Mouse (Mus musculus): ENCODE measurements at regions not wholly inside any gene's neighbourhood (a gene's known extent, or its start where the extent isn't known, plus 50 kb on each side); places are given as distances from the start of the nearest gene placed in this dataset.

DNA sequence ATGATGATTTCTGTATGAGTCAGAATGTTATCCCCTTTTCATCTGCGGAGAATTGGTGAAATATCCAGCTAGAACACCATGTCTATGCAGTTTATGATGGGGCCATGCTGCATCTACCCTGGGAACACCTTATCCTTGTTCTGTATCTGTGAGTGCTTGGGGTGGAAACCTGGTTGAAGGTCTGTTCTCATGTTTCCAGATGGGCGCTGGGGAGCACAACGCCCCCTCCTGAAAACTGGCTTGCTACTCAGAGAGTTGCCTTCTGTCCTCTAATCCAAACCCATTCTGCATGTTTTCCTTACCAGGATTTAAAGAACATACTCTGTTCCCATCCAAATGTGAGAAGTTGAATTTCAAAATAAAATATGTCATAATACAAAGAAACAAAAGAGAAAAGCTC lies 1239.5 kb upstream of the Zeb2 start:
- TF ChIP-seq EP300 (IDR thresholded peaks at IDR 0.05; ENCODE audit: low read depth): no peak
- TF ChIP-seq CTCF (IDR thresholded peaks at IDR 0.05; ENCODE audit: low read depth): no peak
- no peaks in the 10 kb centered on the region for H3K36me3 ChIP-seq (replicated peaks; ENCODE audit: control insufficient read depth, insufficient read depth, low read length)
- no peak for DNase-seq (ENCODE audit: low spot score)
- H3K27ac ChIP-seq (ENCODE audit: low read depth): no peak overlapping the region
- no peak overlapping the region for H3K9ac ChIP-seq (replicated peaks; ENCODE audit: low read depth, low read length)
- H3K4me1 ChIP-seq (ENCODE audit: control insufficient read depth, insufficient read depth): no peaks in the 10 kb centered on the region
- 83% methylated on average over 3 of the region's 3 CpGs for WGBS
- ATAC-seq (ENCODE audit: insufficient read depth, low read depth): no peak
- no peaks in the 10 kb centered on the region for H3K9me3 ChIP-seq (replicated peaks; ENCODE audit: control insufficient read depth, low read length)
- H3K27me3 ChIP-seq (ENCODE audit: control insufficient read depth, insufficient read depth, low read length): no peaks in the 10 kb centered on the region
- no peak overlapping the region for H3K4me3 ChIP-seq (ENCODE audit: low read depth, low read length)
- no peak overlapping the region for H3K4me2 ChIP-seq (ENCODE audit: low read depth, low read length)

DNA sequence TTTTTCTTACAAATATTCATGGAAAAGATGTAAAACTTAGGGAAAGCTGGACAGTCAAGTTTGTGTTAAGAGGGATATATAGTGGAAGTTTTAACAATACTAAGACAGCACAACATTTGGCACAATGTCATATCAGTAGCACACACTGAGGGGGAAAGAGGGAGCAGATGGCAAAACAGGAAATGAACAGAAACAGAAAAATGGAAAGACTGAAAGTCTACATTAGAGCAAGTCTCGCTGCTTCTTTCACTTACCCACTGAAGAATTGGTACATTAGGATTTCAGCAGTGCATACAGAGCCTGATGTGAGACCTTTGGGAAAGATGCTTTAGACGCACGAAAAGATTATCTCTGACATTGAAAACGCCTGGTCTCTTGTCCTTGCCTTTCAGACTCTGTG lies 1223.5 kb upstream of the Zeb2 start:
- no peaks in the 10 kb centered on the region for H3K9me3 ChIP-seq (replicated peaks; ENCODE audit: control insufficient read depth, low read length)
- no peaks in the 10 kb centered on the region for H3K4me1 ChIP-seq (ENCODE audit: control insufficient read depth, insufficient read depth)
- TF ChIP-seq EP300 (IDR thresholded peaks at IDR 0.05; ENCODE audit: low read depth): no peak
- no peak for TF ChIP-seq CTCF (IDR thresholded peaks at IDR 0.05; ENCODE audit: low read depth)
- WGBS: 66% methylated on average over 4 of the region's 4 CpGs
- DNase-seq (ENCODE audit: low spot score) (no peak), ATAC-seq (ENCODE audit: insufficient read depth, low read depth) (no peak)
- H3K27me3 ChIP-seq (ENCODE audit: control insufficient read depth, insufficient read depth, low read length): no peaks in the 10 kb centered on the region
- H3K4me3 ChIP-seq (ENCODE audit: low read depth, low read length): no peak overlapping the region
- no peaks in the 10 kb centered on the region for H3K36me3 ChIP-seq (replicated peaks; ENCODE audit: control insufficient read depth, insufficient read depth, low read length)
- no peak overlapping the region for H3K9ac ChIP-seq (replicated peaks; ENCODE audit: low read depth, low read length)
- no peak overlapping the region for H3K27ac ChIP-seq (ENCODE audit: low read depth)
- H3K4me2 ChIP-seq (ENCODE audit: low read depth, low read length): no peak overlapping the region

DNA sequence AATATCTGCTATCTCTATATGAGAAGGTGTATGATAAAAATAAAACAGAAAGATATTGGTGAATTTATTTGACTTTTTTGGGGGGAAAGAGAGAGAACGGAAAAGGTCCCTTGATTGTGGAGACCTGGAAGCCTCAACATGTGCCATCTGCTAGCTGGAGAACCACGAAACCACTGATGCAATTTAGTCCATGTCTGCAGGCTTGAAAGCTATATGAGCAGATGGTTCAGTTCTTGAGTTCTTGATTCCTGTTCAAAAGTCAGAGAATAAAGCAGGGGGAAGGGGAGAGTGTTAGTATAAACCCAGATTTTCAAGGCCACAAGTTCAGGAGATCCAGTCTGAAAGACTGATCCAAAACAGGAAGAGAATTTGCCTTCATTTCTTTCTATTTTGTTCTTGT lies 1199.5 kb upstream of the Zeb2 start:
- Histone ChIP-seq H3K9me3 (replicated peaks; ENCODE audit: control insufficient read depth, low read length) (no peaks in the 10 kb centered on the region), H3K4me2 (ENCODE audit: low read depth, low read length) (no peak overlapping the region), H3K27ac (ENCODE audit: low read depth) (no peak overlapping the region), H3K27me3 (ENCODE audit: control insufficient read depth, insufficient read depth, low read length) (no peaks in the 10 kb centered on the region), H3K4me1 (ENCODE audit: control insufficient read depth, insufficient read depth) (no peaks in the 10 kb centered on the region), H3K9ac (replicated peaks; ENCODE audit: low read depth, low read length) (no peak overlapping the region), H3K36me3 (replicated peaks; ENCODE audit: control insufficient read depth, insufficient read depth, low read length) (no peaks in the 10 kb centered on the region), H3K4me3 (ENCODE audit: low read depth, low read length) (no peak overlapping the region)
- 64% methylated on average over 2 of the region's 2 CpGs for WGBS
- no peak for DNase-seq (ENCODE audit: low spot score)
- TF ChIP-seq CTCF (IDR thresholded peaks at IDR 0.05; ENCODE audit: low read depth) (no peak), EP300 (IDR thresholded peaks at IDR 0.05; ENCODE audit: low read depth) (no peak)
- no peak for ATAC-seq (ENCODE audit: insufficient read depth, low read depth)

DNA sequence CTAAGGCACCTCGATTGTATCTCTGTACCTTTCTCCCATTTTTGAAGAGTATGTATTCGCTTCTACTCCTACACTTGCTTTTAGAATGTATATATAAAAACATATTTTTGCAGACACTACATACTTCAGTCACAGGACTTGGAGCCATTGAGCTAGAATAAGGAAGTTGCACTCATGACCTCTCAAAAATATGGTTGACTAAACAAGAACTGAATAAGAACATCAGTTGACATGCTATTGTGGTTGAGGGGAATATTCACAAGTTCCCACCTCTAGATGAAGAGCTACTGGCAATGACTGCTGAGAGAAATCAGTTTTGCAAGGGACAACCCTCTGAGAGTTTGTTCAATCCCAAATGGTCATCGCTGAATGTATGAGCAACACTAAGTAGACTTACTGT lies 1198.0 kb upstream of the Zeb2 start:
- no peak overlapping the region for H3K4me3 ChIP-seq (ENCODE audit: low read depth, low read length)
- H3K4me1 ChIP-seq (ENCODE audit: control insufficient read depth, insufficient read depth): no peaks in the 10 kb centered on the region
- DNase-seq (ENCODE audit: low spot score) (no peak), ATAC-seq (ENCODE audit: insufficient read depth, low read depth) (no peak)
- no peaks in the 10 kb centered on the region for H3K27me3 ChIP-seq (ENCODE audit: control insufficient read depth, insufficient read depth, low read length)
- WGBS: 72% methylated on average over 3 of the region's 3 CpGs
- H3K4me2 ChIP-seq (ENCODE audit: low read depth, low read length): no peak overlapping the region
- no peaks in the 10 kb centered on the region for H3K36me3 ChIP-seq (replicated peaks; ENCODE audit: control insufficient read depth, insufficient read depth, low read length)
- H3K27ac ChIP-seq (ENCODE audit: low read depth): no peak overlapping the region
- H3K9ac ChIP-seq (replicated peaks; ENCODE audit: low read depth, low read length): no peak overlapping the region
- H3K9me3 ChIP-seq (replicated peaks; ENCODE audit: control insufficient read depth, low read length): no peaks in the 10 kb centered on the region
- no peak for TF ChIP-seq CTCF (IDR thresholded peaks at IDR 0.05; ENCODE audit: low read depth)
- no peak for TF ChIP-seq EP300 (IDR thresholded peaks at IDR 0.05; ENCODE audit: low read depth)

DNA sequence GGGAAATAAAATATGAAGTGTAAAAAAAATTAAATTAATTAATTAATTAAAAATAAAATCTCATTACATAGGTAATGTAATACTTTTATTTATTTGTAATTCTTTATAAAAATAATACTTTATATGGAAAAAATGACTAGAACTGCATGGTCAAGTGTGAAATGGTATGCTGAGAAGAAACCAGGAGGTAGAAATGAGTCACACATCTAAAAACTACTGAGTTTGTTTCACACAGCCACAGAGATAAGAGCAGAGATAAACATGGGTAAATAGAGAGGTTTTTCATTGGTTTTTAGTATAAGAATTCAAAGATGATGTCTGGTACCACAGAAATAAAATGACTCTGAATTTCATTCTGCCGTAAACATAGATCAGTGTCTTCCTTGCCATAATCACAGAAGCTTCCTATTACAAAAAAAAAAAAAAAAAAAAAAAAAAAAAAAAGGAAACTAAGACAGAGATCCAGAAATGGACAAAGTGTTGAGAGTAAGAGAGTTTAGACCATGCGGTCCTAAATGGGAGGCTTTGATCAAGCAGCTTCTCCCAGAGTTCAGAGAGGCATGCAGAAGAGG lies 1190.5 kb upstream of the Zeb2 start:
- no peaks in the 10 kb centered on the region for H3K4me1 ChIP-seq (ENCODE audit: control insufficient read depth, insufficient read depth)
- ATAC-seq (ENCODE audit: insufficient read depth, low read depth) (no peak), DNase-seq (ENCODE audit: low spot score) (no peak)
- no peak overlapping the region for H3K4me2 ChIP-seq (ENCODE audit: low read depth, low read length)
- no peaks in the 10 kb centered on the region for H3K36me3 ChIP-seq (replicated peaks; ENCODE audit: control insufficient read depth, insufficient read depth, low read length)
- 84% methylated on average over 2 of the region's 2 CpGs for WGBS
- H3K27ac ChIP-seq (ENCODE audit: low read depth): no peak overlapping the region
- H3K9ac ChIP-seq (replicated peaks; ENCODE audit: low read depth, low read length): no peak overlapping the region
- TF ChIP-seq EP300 (IDR thresholded peaks at IDR 0.05; ENCODE audit: low read depth) (no peak), CTCF (IDR thresholded peaks at IDR 0.05; ENCODE audit: low read depth) (no peak)
- no peaks in the 10 kb centered on the region for H3K9me3 ChIP-seq (replicated peaks; ENCODE audit: control insufficient read depth, low read length)
- H3K4me3 ChIP-seq (ENCODE audit: low read depth, low read length): no peak overlapping the region
- H3K27me3 ChIP-seq (ENCODE audit: control insufficient read depth, insufficient read depth, low read length): no peaks in the 10 kb centered on the region

DNA sequence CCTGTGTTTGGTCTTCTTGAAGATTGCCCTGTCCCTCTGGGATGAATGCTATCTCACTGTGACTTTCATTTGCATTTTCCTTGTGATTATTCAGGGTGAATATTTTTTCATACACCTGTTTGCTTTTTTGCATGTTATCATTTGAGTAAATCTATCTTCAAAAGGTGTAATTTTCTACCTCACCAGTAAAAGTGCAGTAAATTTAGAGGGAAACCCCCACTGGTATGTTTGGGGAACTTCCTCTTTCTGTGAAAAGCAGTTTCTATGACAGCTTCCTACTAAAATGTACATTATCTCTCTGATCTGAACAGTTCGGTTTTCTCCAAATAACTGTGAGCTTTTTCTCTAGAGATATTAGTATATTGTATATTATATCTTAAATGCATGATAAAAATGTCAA lies 1185.4 kb upstream of the Zeb2 start:
- TF ChIP-seq CTCF (IDR thresholded peaks at IDR 0.05; ENCODE audit: low read depth) (no peak), EP300 (IDR thresholded peaks at IDR 0.05; ENCODE audit: low read depth) (no peak)
- Histone ChIP-seq H3K4me1 (ENCODE audit: control insufficient read depth, insufficient read depth) (no peaks in the 10 kb centered on the region), H3K4me2 (ENCODE audit: low read depth, low read length) (no peak overlapping the region), H3K4me3 (ENCODE audit: low read depth, low read length) (no peak overlapping the region), H3K36me3 (replicated peaks; ENCODE audit: control insufficient read depth, insufficient read depth, low read length) (no peaks in the 10 kb centered on the region), H3K27ac (ENCODE audit: low read depth) (no peak overlapping the region), H3K27me3 (ENCODE audit: control insufficient read depth, insufficient read depth, low read length) (no peaks in the 10 kb centered on the region), H3K9me3 (replicated peaks; ENCODE audit: control insufficient read depth, low read length) (no peaks in the 10 kb centered on the region), H3K9ac (replicated peaks; ENCODE audit: low read depth, low read length) (no peak overlapping the region)
- no peak for DNase-seq (ENCODE audit: low spot score)
- ATAC-seq (ENCODE audit: insufficient read depth, low read depth): no peak
- 51% methylated on average over 1 of the region's 1 CpGs for WGBS
